Mouse (Mus musculus) layer of hippocampus, postnatal 10 days (tissue): ENCODE measurements around the gene Atxn7. TPM values are rescaled to one million over a fixed set of nuclear protein-coding genes. Genes with fewer than 3 reads are reported as not detected.
A peak's percentile ranks its signal among the peaks of the same experiment; 100 is the strongest.
"Not testable (repeated sequence)": the region's sequence is repeated elsewhere in the genome, so short reads cannot be mapped to it uniquely, and the experiment has no call there.

Source experiments
- DNase-seq, 2 experiments: peaks; one replicate each; pipeline ENCODE4 v3.0.0; 2021; ENCODE audit warnings: low spot score in 2 of 2
- long read RNA-seq: library from polyadenylated mRNA; stranded (forward); transcript quantifications from one replicate; pipeline ENCODE4 v2.0.0, GENCODE M21; 2023
- total RNA-seq, 2 experiments: library from RNA; stranded (reverse); gene quantifications; 2 replicates each; pipeline ENCODE4 v1.2.3; 2021

The Atxn7 gene
- 10 to 100 TPM; 18.8 to 26.8 TPM for total RNA-seq
- long read RNA-seq, partial matches to known transcripts: 1 of 7 reads
- long read RNA-seq, other reads (novel, unspliced or antisense): 6 of 7 reads

DNA sequence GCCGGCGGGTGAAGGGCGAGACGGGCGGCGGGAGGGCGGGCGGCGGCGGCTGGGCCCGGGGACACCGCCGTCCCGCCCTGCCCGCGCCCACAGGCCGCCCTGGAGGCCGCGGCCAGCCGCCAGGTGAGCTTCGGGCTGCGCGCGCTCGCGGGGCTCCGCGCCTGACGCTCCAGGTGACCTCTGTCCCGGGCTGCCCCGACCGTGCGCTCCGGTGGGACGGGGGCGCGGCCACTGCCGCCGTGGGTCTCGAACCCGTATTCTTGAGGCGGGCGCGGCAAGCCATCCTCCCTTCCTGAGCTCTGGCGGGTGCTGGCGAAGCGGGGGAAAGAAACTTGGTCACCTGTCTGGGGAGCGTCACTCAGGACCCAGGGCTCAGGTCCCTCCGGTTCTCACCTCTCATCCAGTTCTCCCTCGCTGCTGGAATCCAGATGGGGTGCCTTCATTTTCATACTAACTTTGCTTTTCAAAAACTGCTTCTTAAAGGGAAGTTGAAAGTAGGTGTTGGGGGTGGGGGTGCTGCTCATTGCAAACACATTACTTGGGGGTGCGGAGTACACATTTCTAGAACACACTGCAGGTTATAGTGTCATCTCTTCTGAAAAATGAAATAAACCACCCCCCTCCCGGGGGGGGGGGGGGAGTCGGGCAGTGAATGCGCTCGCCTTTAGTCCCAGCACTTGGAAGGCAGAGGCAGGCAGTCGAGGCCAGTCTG, at the start of gene Atxn7, which contains the start of gene Thoc7:
Gene Atxn7, plus strand, starts transcription at position 40 of the 712 bp plus-strand sequence.
Gene Thoc7, minus strand, starts transcription at position 452 of the 712 bp plus-strand sequence.
- peak; percentile 52 to 61 for DNase-seq

GRCm38 (mm10) chr14:13914387-13915082, 46.7 kb upstream of the Atxn7 start, which contains the start of gene Gm281:
Gene Gm281, minus strand, starts transcription at chr14:13914478.
- DNase-seq: no peak

GRCm38 (mm10) chr14:13915207-13915606, 46.0 kb upstream of the Atxn7 start:
- DNase-seq: no peak

DNA sequence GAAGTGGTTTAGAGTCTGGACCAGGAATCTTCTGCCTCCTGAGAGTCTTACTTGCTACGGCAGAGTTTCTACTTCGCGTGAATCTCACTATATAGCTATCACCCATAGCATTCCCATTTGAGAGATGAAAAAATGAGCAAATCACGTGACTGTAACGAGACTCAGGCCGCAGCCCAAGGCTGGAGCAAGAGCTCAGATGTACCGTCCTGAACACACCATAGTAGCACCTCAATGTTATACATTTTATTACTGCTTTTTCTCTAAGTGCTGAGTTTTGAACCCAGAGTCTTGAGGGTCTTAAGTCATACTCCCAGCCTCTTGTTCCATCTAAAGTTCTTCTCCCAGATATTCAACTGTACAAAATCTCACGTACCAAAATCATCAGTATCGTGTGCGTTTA, 44.0 kb upstream of the Atxn7 start:
- DNase-seq: no peak

DNA sequence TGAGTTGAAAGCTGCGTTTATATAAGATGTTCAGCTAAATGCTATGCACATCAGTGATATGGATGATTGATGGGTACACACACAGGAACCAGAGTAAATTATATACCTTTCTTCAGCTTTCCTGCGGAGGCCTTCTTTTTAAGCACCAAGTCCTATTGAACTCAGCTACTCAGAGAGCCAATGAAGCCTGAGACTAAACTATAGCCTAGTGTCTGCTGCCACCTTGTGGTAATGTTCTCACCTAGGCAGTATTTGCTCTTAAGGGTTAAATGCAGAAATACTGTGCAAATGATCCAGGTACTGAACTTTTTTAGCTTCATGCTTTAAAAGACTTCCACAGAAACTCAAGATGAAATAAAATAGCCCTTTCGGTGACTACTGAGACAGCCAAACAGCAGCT, 43.6 kb upstream of the Atxn7 start:
- DNase-seq: peak; percentile 72 to 76

GRCm38 (mm10) chr14:13933290-13934051, 27.8 kb upstream of the Atxn7 start:
- no peak for DNase-seq

DNA sequence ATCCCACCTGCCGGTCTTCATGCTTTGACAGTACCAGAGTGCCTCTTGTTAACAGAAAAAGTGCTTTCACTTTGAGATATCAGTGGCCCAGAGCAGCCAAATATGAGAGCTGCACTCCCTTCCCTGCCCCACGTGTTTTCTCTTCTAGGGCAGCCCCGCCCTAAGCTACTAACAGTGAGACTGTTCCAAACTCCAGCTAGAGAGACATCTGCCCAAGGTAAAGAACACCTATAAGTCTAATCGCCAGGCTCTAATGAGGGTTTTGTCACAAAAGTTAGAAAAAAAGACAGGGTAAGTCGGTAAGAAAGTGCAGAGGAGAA, 27.2 kb upstream of the Atxn7 start:
- no peak for DNase-seq

DNA sequence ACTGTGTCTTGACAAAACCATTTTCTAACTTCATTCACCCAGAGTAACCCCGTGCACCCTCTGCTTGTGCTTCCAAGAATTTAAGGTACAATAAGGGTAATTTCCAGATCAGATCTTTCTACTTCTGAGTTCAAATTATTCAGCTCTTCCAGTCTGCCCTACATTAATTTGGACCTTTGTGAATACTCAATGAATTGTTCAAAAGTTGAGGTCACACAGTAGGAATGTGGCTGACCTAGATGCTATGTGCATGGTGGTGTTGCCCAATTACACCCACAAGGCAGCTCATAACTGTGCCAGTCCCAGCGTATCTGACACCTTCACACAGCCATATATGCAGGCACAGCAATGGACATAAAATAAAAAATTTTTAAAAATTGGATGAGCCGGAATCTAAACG, 16.6 kb upstream of the Atxn7 start:
- no peak for DNase-seq

GRCm38 (mm10) chr14:13948345-13948744, 12.9 kb upstream of the Atxn7 start:
- DNase-seq: no peak

- DNase-seq: peak; percentile 25 to 48
Observed at GRCm38 (mm10) chr14:13950401-13950800, 10.8 kb upstream of the Atxn7 start.

DNA sequence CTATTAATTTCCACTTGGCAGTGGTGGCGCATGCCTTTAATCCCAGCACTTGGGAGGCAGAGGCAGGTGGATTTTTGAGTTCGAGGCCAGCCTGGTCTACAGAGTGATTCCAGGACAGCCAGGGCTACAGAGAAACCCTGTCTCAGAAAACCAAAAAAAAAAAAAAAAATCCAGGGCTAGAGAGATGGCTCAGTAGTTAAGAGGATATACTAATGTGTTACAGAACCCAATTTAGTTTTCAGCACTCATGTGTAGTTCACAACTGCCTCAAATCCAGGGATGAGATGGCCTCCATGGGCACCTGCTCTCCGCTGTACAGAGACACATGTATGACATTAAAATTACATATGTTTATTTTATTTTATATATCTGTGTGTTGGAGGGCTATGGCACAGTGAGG, 9.1 kb upstream of the Atxn7 start:
- not testable (repeated sequence) for DNase-seq

DNA sequence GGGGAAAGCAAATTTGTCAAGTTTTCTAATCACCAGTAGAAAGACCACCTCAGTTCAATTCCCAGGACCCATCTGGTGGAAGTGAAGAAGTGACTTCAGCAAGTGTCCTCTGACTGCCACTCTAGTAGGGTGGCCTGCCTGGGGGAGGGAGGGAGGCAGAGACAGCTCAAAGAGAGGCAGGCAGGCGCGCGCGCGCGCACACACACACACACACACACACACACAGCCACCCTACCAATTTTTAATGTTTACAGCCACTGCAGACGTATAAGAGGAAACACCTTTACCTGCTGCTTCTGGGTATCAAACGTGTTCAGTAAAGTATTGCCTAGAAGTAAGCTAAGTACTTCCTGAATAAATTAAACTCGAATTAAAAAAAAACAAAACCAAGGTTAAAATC, 1.2 kb upstream of the Atxn7 start:
- peak; percentile 15 to 33 for DNase-seq

DNA sequence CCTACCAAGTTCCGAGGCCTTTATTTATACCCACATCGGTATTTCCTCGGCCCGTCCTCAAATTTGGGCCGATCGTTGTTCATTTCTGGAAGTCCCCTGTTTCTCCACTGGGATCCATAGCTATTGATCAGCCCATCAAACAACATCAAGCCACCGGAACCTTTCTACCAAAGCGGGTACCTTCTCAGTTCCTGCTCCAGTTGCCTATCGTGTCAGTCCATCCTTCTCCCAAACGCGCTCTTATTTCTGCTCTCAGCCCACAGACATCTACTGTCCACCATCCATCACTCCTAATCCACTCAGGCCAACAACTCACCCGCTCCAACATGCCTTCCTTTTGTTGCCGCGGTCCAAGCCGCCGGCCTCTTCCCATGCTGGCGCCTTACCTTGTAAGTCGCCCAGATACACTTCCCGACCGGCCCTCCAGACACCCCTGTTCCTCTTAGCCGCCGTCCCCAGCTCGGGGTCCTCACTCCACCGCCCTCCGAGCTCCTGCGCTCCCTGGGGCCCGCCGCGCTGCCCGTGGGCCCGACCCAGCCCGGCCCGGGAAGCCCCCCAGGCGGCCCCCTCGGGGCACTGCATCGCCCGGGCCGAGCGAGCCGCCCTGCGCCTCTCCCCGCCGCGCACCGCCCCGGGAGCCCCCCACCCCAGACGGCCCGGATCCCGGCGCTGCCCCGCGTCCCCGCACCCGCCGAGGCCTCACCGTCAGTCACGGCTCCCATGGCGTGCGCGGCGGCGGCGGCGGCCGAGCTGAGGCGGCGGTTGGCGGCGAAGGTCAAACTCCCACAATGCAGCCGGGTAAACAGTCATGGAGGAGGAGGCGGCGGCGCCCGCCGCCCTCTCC, 536 bp upstream of the Atxn7 start:
- peak; percentile 68 to 75 for DNase-seq

DNA sequence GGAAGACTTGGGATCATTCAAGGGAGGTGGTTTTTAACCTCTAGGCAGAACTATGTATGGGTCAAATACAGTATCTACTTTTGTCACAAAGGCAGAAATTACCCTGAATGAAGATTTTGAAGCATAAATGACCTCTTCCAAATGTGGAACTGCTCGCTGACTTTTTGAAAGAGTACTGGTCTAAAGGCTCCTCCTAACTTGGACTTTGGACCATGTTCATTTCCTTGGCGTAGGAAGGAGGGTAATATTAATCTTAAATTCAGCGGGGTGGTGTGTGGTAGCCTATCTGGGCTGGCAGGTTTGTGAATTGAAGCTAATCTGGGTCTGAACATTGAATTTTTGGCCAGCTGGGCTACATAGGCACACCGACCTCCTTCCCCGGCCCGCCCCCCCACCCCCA, 1.2 kb downstream of the Atxn7 start:
- no peak for DNase-seq

DNA sequence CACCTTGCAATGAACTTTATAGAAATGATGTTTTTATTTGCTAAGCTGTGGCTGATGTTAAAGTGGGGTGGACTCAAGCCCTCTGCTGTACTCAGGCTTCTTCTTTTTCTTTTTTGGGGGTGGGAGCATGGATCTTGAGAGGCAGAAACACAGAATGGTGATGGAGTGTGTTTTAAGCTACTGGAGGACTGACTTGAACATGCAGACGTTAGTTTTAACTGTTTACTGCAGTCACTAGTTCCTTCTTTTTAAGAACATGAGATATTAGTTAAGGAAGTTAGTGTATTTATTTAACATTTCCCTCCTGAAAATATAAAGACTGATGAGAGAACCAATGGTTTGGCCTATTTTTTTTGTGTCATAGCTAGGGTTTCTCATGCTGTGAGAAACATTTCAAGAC, 2.3 kb downstream of the Atxn7 start:
- no peak for DNase-seq

DNA sequence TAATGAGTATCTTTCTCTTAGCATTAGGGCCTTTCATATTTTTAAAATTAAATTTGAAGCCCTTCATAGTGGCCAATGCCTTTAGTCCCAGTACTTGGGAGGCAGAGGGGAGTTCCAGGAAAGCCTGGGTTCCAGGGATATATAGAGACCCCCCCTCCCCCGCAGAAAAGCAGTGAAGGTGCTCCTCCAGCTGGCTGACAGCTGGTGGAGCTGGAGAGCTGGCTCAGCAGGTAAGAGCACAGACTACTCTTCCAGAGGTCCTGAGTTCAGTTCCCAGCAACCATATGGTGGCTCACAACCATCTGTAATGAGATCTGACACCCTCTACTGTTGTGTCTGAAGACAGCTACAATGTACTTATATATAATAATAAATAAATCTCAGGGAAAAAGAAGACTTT, 6.4 kb downstream of the Atxn7 start:
- DNase-seq: no peak

GRCm38 (mm10) chr14:13968476-13968875, 7.2 kb downstream of the Atxn7 start:
- no peak for DNase-seq

DNA sequence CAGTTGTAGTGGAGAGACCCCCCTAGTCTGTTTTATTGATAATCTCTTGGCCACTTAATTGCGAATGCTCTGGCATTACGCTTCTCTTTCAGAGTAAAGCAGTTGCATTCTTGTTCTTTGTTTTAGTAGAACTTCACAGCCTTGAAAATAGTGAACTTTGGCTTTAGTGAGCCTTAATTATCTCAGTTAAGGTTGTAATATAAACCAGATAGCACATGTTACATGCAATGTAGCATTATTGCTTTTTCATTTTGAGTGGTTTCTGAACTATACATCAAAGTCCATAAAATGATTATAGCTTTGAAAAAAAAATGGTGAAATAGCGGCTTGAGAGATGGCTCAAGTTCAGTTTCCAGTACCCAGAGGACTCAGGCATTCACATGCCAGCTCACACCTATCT, 9.3 kb downstream of the Atxn7 start:
- no peak for DNase-seq

GRCm38 (mm10) chr14:13971644-13972234, 10.5 kb downstream of the Atxn7 start:
- no peak for DNase-seq

DNA sequence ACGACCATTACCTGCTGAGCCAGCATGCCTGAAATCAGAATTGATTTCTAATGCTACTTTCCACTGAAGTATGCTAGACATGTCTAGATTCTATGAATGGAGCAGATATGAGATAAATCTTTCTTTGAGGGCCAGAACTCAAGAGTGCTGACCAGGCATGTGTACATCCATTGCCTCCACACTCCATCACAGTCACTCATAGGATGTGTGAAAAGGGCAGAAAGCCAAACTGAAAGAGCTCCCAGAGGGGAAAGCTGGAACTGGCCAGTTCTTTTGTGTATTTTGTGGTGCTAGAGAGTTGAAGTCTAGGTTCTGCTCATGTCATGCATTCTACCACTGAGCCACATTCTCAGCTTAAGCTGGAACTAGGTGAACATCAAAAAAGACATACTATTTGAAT, 16.3 kb downstream of the Atxn7 start:
- no peak for DNase-seq

DNA sequence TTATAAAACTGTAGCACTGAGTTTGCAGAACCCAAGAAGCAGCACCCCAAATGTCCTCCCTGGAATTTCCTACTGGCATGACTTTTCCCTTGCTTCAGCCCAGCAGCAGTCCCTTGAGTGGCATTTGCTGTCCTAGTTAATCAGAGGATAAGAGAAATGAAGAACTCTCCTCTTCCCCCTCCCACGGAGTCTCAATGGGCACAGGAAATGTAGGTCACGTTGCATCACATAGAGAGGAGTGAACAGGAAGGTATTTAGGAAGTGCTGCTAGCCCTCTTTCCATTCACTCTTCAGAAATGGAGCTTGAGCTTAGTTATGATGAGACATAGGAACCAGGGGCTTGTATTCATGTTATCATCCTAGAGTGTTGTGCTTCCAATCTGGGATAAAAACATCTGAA, 20.0 kb downstream of the Atxn7 start:
- no peak for DNase-seq
